Mouse (Mus musculus) kidney, adult 8-10 months (tissue): ENCODE measurements around the gene Taf4.

Experiments used
- DNase-seq, 2 experiments: peaks; one replicate each; pipeline ENCODE4 v3.0.0; 2022

Gene Taf4

GRCm38 (mm10) chr2:179980616-179981015, 4.2 kb upstream of the Taf4 start:
- DNase-seq = no peak

DNA sequence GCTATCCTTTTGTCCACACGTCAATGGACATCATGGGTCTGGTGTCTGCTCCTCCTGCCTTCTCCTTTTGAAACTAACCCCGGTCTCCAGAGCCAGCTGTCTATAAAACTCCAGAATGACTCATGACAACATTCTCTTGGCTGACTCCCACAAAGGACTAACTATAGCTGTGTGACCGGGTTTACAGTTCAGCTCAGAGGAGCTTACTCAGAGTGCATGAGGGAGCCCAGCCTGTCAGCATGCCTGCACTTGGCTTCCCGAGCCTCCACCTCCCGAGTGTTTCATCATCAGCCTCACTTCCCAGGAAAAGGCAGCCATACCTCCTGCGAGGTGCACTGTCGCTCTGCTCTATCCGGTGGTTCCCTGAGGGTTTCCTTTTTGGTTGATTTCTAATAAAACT, 3.4 kb upstream of the Taf4 start:
- DNase-seq = no peak

DNA sequence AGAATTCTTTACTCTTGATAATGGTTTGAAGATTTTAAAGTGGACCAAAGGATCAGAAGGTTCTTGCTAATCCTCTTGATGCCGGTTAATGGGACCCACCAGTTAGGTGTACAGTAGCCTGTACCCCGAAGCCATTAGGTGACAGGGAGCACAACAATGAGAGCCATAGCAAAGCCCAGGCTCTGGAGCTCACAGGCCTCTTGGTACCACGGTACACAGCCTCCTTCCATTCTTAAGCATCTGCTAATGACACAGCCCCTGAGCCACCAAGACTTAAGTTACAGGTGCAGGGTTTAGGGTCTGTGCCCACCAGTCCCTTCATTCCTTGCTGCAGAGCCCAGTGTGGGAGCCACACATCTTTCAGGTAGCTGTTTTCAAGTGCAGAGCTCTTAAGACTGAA, 1.8 kb upstream of the Taf4 start:
- no peak for DNase-seq

GRCm38 (mm10) chr2:179977344-179978025, 1.0 kb upstream of the Taf4 start:
- DNase-seq = no peak

DNA sequence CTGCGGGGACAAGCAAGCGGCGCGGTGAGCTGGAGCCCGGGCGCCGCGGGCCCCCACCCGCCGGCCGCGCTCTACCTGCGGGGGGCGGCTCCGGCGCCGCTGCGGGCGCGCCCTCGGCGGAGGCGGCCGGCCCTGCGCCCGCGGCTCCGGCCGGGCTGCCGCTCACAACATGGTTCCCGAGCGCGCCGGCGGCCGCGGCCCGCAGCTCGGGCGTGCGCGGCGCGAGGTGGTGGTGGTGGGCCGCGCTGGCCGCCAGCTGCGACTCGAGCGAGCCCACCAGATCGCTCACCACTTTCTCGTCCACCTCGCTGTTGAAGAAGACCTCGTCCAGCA, 185 bp downstream of the Taf4 start:
- no peak for DNase-seq

DNA sequence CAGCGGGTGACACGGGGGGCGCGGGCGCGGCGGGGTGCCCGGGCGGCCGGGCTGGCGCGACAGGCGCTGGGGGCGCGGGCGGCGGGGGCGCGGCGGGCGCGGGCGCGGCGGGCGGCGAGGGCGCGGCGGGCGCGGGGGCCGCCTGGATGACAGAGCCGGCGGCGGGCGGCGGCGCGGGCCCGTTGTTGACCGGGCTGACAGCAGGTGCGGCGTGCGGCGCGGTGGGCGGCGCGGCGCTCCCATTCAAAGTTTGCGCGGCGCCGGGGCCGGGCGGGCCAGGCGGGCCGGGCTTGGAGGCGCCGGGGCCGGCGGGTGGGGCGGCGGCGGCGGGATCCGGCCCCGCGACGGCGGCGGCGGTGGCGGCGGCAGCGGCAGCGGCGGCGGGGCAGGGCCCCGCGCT, 595 bp downstream of the Taf4 start:
- no peak for DNase-seq

GRCm38 (mm10) chr2:179974651-179975471, 1.6 kb downstream of the Taf4 start:
- DNase-seq = peak in 1 of 2 experiments; percentile 60

GRCm38 (mm10) chr2:179973871-179974628, 2.4 kb downstream of the Taf4 start:
- no peak for DNase-seq

- DNase-seq = no peak
Measured at GRCm38 (mm10) chr2:179972406-179972805, 4.0 kb downstream of the Taf4 start.

GRCm38 (mm10) chr2:179971891-179972290, 4.6 kb downstream of the Taf4 start:
- no peak for DNase-seq

GRCm38 (mm10) chr2:179969137-179969536, 7.3 kb downstream of the Taf4 start:
- no peak for DNase-seq

- DNase-seq = no peak
Measured at GRCm38 (mm10) chr2:179967633-179968032, 8.8 kb downstream of the Taf4 start.

GRCm38 (mm10) chr2:179961420-179961819, 15.0 kb downstream of the Taf4 start:
- DNase-seq = no peak

DNA sequence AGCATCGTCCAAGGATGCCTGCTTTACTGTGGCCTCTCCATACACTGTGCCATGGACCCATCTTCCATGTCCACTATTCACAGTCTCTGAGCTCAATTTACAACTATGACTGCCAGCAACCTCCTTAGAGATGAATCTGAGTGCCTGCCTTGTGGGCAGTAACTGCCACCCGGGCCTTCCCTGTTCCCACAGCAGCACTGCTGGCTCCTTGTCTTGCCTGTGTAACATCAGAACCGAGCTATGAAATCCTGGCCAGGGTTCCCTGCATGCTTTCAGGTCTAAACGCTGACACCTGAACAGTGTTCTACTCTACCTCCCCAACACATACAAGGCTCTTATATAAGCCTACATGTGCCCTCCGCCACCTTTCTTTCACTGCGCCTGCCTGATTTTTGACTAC, 16.1 kb downstream of the Taf4 start:
- no peak for DNase-seq

GRCm38 (mm10) chr2:179959391-179959790, 17.1 kb downstream of the Taf4 start:
- no peak for DNase-seq

DNA sequence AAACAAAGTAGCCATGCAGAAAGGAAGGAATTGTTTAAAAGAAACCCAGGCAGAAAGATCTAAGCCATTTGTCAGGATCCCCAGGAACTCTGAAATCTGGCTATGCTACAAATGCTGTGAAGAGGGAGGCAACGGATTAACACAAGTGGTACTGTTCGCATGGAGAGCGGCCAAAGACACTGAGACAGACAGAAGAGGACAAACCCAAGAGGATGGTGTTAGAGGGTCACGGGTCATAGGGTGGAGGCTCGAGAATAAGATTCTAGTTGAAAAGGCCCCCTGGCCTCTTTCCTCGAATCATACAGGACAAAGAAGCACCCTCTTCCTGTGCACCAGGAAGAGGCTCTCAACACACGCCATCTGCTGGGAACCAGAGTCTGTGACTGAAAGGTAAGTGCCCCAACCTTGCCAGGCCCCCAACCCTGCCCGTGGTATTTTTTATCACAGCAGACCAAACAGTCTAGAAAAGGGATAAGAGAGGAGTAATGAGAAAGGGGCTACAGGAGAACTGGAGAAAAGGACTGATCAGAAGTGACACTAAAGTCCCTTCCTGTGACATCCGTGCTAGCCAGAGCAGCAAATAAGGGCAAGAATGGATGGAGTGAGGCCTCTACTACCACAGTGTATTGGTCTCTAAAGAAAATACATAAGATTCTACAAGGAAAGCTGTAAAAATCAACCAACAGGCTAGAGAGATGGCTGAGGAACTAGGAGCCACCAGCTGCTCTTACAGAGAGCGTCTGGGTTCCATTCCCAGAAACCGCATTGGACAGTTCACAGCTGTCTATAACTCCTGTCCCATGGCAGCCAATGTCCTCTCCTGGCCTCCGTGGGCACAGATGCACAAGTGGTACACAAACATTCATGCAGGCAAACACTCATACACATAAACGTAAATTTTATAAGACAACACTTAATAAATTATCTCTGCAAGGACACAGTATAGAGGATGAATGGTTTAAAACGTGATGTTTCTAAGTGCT, 24.6 kb downstream of the Taf4 start:
- DNase-seq = no peak

GRCm38 (mm10) chr2:179948820-179949219, 27.6 kb downstream of the Taf4 start:
- DNase-seq = no peak

GRCm38 (mm10) chr2:179947607-179948006, 28.8 kb downstream of the Taf4 start:
- no peak for DNase-seq

- DNase-seq = no peak
Measured at GRCm38 (mm10) chr2:179946496-179946895, 29.9 kb downstream of the Taf4 start.

DNA sequence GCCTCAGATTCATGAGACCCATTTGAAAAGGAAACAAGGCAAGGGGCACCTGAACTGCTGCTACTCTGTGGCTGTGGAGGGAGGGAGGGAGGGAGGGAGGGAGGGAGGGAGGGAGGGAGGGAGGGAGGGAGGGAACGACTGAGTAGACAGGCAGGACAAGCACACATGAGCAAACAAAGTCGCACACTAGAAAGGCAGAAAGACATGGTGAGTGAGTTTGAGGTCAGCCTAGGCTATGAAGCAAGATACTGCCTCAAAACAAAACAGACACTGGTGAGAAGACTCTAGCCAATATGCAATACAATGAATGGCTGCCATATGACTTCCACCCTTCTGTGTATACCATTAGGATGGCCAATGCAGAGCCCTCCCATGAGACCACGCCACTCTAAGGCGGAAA, 31.4 kb downstream of the Taf4 start:
- no peak for DNase-seq

GRCm38 (mm10) chr2:179941696-179942095, 34.8 kb downstream of the Taf4 start:
- DNase-seq = no peak

DNA sequence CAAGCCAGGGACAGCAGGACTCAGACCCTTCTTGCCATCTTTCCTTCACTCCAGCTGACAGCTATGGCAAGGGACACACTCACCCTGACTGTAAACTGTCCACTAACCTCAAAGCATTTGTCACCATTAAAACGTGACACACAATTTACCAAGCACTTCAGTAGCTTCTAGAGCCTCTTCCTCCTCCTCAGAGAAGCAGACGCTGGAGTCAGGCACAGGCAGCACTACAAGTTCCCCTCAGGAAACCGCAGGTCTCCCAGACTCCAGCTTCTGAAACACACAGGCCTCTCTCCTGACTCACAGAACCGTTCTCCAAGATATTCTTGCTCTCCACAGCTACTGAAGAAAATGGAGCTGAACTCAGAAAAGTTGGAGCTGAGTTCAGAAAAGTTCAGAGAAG, 39.4 kb downstream of the Taf4 start:
- DNase-seq = no peak

GRCm38 (mm10) chr2:179934165-179934564, 42.3 kb downstream of the Taf4 start:
- DNase-seq = no peak
